Mouse (Mus musculus) left cerebral cortex, adult 8-10 months (tissue): Measurements from ENCODE around the gene Pclaf. TPM values are rescaled to one million over a fixed set of nuclear protein-coding genes. Genes with fewer than 3 reads are reported as not detected.

ENCODE experiments used
- DNase-seq, 2 experiments: peaks; one replicate each; pipeline ENCODE4 v3.0.0; 2022; ENCODE audit warnings: low spot score in 2 of 2
- total RNA-seq, 4 experiments: library from RNA; stranded (reverse); gene quantifications; 2 replicates each; pipeline ENCODE4 v1.2.4; 2022

Pclaf gene
- under 1 TPM in 3 of 4 experiments, not detected in 1; 0.23 to 0.44 (median 0.25) TPM for total RNA-seq

DNA sequence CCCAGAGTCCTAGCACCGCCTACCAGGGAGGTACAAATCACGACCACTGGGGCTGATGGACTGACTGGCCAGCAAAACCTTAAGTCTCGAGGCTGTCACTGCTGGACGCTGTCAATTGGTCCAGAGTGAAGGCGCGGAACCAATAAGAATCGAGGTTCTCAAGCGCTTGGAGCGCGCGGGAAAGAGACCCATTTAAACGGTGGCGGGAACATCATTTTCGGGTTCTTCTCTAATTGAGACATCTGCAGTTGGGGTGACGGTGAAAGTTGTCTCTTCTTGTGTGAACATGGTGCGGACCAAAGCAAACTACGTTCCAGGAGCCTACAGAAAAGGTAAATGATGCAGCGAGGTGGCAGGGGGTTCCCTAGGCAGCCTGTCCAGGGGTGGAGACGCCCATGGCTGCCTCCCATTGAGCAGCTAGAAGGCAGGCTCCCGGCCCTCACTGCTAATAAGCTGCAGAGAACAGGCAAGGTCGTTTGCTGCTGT lies at the start of gene Pclaf:
TSS of gene Pclaf (plus strand) at position 95 of the 486 bp plus-strand sequence.
- peak in 1 of 2 experiments; percentile 31 for DNase-seq

- no peak for DNase-seq
Observed at GRCm38 (mm10) chr9:65844421-65845165, 45.4 kb upstream of the Pclaf start.

GRCm38 (mm10) chr9:65848154-65848553 lies 41.9 kb upstream of the Pclaf start:
- no peak for DNase-seq

GRCm38 (mm10) chr9:65850203-65850602 lies 39.8 kb upstream of the Pclaf start:
- no peak for DNase-seq

GRCm38 (mm10) chr9:65859656-65860055 lies 30.4 kb upstream of the Pclaf start:
- no peak for DNase-seq

DNA sequence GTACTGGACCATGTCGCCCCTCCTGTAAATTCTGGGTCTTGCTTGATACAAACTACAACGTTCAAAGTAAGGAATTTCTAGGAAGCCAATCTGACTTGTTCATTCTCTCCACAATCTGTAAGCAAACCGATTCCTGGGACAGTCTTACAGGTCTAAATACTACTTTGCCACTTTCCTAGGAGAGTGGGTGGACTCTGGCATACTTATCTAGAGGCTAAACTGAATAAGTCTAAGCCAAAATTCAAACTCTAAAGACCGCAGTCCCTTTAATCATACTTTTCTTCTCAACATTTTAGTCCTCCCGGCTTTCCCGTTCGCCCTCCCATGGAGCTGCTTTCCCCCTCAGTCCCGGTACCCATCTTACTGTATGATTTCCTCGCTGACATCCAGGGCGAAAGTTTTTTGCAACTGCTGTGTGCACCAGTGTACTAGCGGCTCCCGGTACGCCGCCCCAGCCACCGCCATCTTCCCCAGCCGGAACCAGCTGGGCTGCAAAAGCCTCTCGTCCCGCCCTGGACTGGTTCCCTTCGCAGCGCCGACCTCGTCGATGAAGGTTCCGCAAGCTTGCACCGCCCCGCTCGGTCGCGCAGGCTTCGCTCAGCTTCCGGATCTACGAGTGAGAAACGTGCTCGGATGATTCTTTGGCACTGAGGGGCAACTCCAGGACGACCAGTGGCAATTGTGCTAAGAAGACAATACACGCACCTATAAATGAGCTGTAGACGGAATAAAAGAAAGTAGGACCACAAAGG lies 5.3 kb upstream of the Pclaf start:
- peak; percentile 71 to 81 for DNase-seq

GRCm38 (mm10) chr9:65891126-65891525 lies 1.1 kb downstream of the Pclaf start:
- DNase-seq, result no peak

- no peak for DNase-seq
Observed at GRCm38 (mm10) chr9:65896977-65897376, 6.9 kb downstream of the Pclaf start.

DNA sequence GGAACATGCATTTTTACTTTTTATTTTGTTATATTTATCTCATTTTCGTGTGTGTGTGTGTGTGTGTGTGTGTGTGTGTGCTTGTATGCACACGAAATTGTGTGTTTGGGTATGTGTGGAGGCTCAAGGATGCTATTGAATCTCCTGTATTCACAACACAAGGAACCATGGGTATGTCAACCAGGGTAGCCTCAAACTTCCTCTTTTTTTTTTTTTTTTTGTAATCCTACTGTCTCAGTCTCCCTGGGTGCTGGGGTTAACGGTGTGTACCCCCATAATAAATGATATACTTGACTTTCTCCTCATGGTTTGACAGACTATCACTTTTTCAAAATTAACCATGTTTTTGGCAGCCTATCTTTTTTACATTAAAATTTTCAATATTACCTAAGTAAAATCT lies 12.8 kb downstream of the Pclaf start:
- no peak for DNase-seq

DNA sequence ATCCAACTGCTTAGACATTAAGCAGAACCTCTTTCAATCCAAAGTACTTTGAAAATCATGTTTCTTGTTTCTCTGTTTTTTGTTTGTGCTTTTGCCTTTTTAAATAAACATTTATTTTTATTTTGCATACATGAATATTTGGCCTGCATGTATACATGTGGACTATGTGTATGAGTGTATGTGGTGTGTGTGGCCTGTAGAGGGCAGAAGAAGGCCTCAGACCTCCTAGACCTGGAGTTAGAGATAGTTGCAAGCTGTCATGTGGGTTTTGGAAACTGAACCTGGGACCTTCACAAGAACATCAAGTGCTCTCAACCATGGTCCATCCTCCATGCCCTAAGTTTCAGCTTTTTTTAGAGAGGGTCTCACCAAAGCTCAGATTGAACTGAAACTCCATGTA lies 13.4 kb downstream of the Pclaf start:
- DNase-seq, result no peak

GRCm38 (mm10) chr9:65908394-65909300 lies 18.6 kb downstream of the Pclaf start, which contains the start of the genes Trip4 and Csnk1g1:
Trip4 (minus strand) TSS chr9:65908794.
Csnk1g1 (plus strand) TSS chr9:65908924.
- peak; percentile 84 to 98 for DNase-seq

- peak; percentile 27 to 38 for DNase-seq
Observed at GRCm38 (mm10) chr9:65909301-65909801, 19.3 kb downstream of the Pclaf start.

DNA sequence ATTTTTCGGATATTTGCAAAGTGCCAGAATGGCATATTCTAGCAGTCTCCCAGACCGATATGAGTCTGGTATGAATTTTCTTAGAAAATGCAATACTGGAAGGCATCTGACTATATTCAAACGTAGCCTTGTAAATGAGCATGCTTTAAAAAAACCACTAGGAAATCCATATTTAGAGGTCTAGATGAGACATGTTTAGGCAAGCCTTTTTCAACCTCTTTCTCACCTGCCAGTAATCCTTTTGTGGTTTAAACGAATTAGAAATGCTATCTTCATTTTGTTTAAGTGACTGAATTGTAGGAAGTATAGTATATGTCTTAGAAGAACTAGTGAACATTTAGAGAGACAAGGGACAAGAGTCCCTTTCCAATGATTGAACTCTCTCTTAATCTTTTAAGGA lies 19.8 kb downstream of the Pclaf start:
- DNase-seq, result no peak

- peak in 1 of 2 experiments; percentile 33 for DNase-seq
Observed at GRCm38 (mm10) chr9:65913976-65914375, 23.9 kb downstream of the Pclaf start.

DNA sequence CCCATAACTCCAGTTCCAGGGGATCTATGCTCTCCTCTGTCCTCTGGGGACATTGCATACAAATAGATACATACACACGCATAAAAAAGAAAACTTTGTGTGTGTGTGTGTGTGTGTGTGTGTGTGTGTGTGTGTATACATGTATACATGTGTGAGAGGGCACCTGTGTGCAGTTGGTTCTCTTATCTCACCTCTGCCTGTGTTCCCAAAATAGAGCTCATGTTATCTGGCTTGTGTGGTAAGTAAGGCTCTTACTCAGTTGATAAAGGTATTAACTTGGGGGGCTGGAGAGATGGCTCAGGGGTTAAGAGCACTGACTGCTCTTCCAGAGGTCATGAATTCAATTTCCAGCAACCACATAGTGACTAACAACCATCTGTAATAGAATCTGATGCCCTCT lies 27.0 kb downstream of the Pclaf start:
- DNase-seq, result no peak

GRCm38 (mm10) chr9:65928456-65928855 lies 38.4 kb downstream of the Pclaf start:
- DNase-seq, result no peak

DNA sequence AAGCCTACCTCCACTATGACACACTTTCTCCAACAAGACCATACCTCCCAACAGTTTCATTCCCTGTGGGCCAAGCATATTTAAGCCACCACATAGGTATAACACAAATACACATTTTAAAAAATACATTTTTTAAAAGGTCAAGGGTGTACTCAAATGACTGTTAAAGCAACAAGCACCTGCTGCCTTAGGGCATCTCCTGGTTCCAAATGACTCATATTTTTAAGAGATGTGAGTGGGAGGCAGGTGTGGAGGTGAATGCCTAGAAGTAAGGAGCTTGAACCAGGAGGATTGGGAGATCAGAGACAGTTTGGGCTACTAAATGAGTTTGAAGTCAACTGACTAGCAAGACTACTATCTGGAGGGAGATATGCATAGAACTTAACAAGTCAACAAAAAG lies 39.8 kb downstream of the Pclaf start:
- no peak for DNase-seq

GRCm38 (mm10) chr9:65937566-65937965 lies 47.5 kb downstream of the Pclaf start:
- DNase-seq, result no peak

DNA sequence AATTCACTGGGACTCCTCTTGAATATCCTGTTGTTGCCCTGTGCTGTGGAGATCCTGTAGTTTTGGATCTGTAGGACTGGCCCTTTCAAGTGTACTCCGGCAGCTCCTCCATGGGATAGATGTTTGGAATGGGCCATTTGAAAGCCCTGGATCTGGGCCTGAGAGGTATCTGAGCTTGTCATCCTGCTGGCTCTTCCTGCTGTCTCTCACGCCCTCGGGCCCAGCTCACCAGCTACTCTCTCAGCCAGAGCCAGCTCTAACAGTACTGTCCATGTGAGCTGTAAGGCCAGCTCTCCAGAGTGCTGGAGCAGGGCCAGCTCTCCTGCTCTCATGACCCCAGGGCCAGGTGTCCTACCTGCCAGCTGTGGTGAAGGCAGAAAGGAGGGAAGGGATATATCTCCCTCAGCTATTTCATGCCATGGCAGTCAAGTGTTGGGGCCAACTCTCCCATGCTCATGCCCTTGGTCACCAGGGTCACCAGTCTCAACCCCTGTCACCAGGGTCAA lies 61.1 kb downstream of the Pclaf start:
- DNase-seq, result no peak
